ENCODE assay signal across 14 mouse cellular contexts in the genomic region with DNA sequence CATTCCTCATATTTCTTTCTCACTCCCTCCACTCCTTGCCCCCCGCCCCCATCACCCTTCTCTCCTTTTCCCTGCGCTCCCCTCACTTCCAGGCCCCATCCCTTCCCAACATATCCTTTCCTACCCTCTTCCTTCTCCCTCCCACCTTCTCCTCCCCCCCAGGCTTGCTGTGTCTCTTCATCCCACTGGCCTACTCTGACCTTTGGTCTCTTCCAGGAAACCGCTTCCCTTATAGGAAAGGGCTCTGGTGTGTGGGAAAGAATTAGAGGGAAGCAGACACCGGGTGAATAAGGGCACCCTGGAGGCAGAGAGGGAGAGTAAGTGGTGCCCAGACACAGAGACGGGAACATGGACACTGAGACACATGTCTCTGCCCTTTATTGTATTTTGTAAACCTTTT. TPM values are rescaled to one million over a fixed set of nuclear protein-coding genes. Genes with fewer than 3 reads are reported as not detected.
DNase-seq lines count a peak whose midpoint lies in the region; ATAC-seq and TF ChIP-seq lines count a peak whose summit lies in the region.
"Had no signal": no experiment of that assay in that cellular context is flagged by ENCODE, and none has a peak within 500 bp of the region (broad histone marks: within the 10 kb centered on the region; RNA-seq: fewer than 3 reads in every experiment).

No protein-coding gene starts in this region.

- no peaks in the 10 kb centered on the region for H3K27me3 ChIP-seq in kidney, adult 2 months (replicated peaks; ENCODE audit: control insufficient read depth, insufficient read depth, low read length)
- H3K27me3 ChIP-seq in CH12.LX (replicated peaks): no peaks in the 10 kb centered on the region
- H3K27me3 ChIP-seq in limb, embryonic 13.5 days: no peaks in the 10 kb centered on the region

- H3K9me3 ChIP-seq in CH12.LX (replicated peaks; ENCODE audit: low read length): no peaks in the 10 kb centered on the region
- H3K9me3 ChIP-seq in ES-E14 (ENCODE audit: control insufficient read depth, insufficient read depth, low read depth, low read length): no peaks in the 10 kb centered on the region
- no peaks in the 10 kb centered on the region for H3K9me3 ChIP-seq in limb, embryonic 13.5 days

- no peak for TF ChIP-seq EP300 in CH12.LX (IDR thresholded peaks at IDR 0.05; ENCODE audit: low read length)

- H3K4me1 ChIP-seq in kidney, adult 2 months (ENCODE audit: control insufficient read depth, insufficient read depth, low read length): peaks cover 10% of the 10 kb centered on the region; the same call in 1 of the 2 replicates
- H3K4me1 ChIP-seq in CH12.LX (ENCODE audit: control insufficient read depth in 1 of 2, insufficient read depth in 2 of 2) (peaks cover 17 to 55% of the 10 kb centered on the region in 2 experiments), ES-E14 (ENCODE audit: control insufficient read depth in 2 of 2, insufficient read depth in 2 of 2, low read length in 2 of 2, poor library complexity in 1 of 2) (peaks cover 7 to 12% of the 10 kb centered on the region in 2 experiments; a peak in 3 of 4 replicates)
- H3K4me1 ChIP-seq in limb, embryonic 13.5 days: peaks cover 28% of the 10 kb centered on the region

- no peak for TF ChIP-seq RAD21 in CH12.LX (IDR thresholded peaks at IDR 0.05; ENCODE audit: low read depth, low read length)

- peaks cover 84% of the 10 kb centered on the region for H3K79me2 ChIP-seq in CH12.LX (replicated peaks; ENCODE audit: control insufficient read depth, extremely low read depth, insufficient read depth, poor library complexity, severe bottlenecking)

- no peak for TF ChIP-seq CTCF in kidney, adult 2 months (conservative IDR thresholded peaks at IDR 0.05; ENCODE audit: insufficient read depth, insufficient read length, low read depth, low read length)
- TF ChIP-seq CTCF in CH12.LX (conservative IDR thresholded peaks at IDR 0.05 in 1 of 2, IDR thresholded peaks at IDR 0.05 in 1 of 2; ENCODE audit: low read depth in 2 of 2, low read length in 2 of 2): no peak

- WGBS in kidney, adult 2 months: 51% methylated on average over 5 of the region's 5 CpGs
- 73% methylated on average over 5 of the region's 5 CpGs for WGBS in limb, embryonic 13.5 days

- no peak for TF ChIP-seq POLR2A in kidney, adult 2 months (IDR thresholded peaks at IDR 0.05; ENCODE audit: low read depth, low read length)
- TF ChIP-seq POLR2A in CH12.LX (IDR thresholded peaks at IDR 0.05; ENCODE audit: low read depth, low read length): no peak

- peak overlapping the region; percentile 90 for H3K4me2 ChIP-seq in CH12.LX (ENCODE audit: insufficient read depth, low read depth, poor library complexity, severe bottlenecking)
- peak overlapping the region; percentile 91; the same call in 1 of the 2 replicates for H3K4me2 ChIP-seq in limb, embryonic 13.5 days (replicated peaks)

- H3K27ac ChIP-seq in kidney, adult 2 months (ENCODE audit: insufficient read depth, low read depth, low read length): no peak overlapping the region
- no peak overlapping the region for H3K27ac ChIP-seq in CH12.LX (ENCODE audit: insufficient read depth, low read depth)
- no peak overlapping the region for H3K27ac ChIP-seq in ES-E14 (ENCODE audit: insufficient read depth, low read depth, low read length, poor library complexity, severe bottlenecking)
- H3K27ac ChIP-seq in limb, embryonic 13.5 days: no peak overlapping the region
- H3K27ac ChIP-seq: left cerebral cortex, adult 2 months had no signal

- DNase-seq in kidney, adult 2 months: peak; percentile 51
- DNase-seq in kidney, adult 9 months: no peak
- DNase-seq in CH12.LX (ENCODE audit: extremely low read depth): no peak
- no peak for DNase-seq in ES-E14 (ENCODE audit: low read depth, low spot score)
- DNase-seq in right cerebral cortex, postnatal 10 days (ENCODE audit: low spot score in 2 of 2): no peak
- DNase-seq in right cerebral cortex, postnatal 4 days: no peak
- no peak for DNase-seq in gastrocnemius, postnatal 25 days
- DNase-seq: cerebellum, adult 11 months; kidney, postnatal 25 days; lung, postnatal 14 days; thymus, adult 18-20 months had no signal

- in situ Hi-C loops in CH12.LX (cut with MboI; ENCODE audit: low pct_ligation_motif_present, low pct_unique_long_range_greater_than_20kb, low sequenced_read_pairs) (no loop called here), ES-E14 (cut with MboI; ENCODE audit: low sequenced_read_pairs in 2 of 2, unreplicated experiment in 2 of 2) (no loop called here)

- H3K9ac ChIP-seq in CH12.LX (ENCODE audit: insufficient read depth, low read depth): peak overlapping the region; percentile 93; the same call in 1 of the 2 replicates
- H3K9ac ChIP-seq in ES-E14 (ENCODE audit: insufficient read depth, low read depth, low read length, poor library complexity, severe bottlenecking): peak overlapping the region; percentile 44; the same call in 1 of the 2 replicates
- H3K9ac ChIP-seq in limb, embryonic 13.5 days: 0 out of 2 replicates have a peak overlapping the region, but pooled peaks have one; percentile 13

- ATAC-seq in limb, embryonic 13.5 days (ENCODE audit: low FRiP score, low read depth): no peak

- H3K4me3 ChIP-seq in kidney, adult 2 months (ENCODE audit: insufficient read depth, low read depth, low read length): no peak overlapping the region
- H3K4me3 ChIP-seq in CH12.LX (replicated peaks in 1 of 3; ENCODE audit: low read depth in 2 of 3, low read length in 2 of 3, poor library complexity in 1 of 3): peak overlapping the region in 2 of 3 experiments; percentile 75 to 86
- H3K4me3 ChIP-seq in ES-E14 (ENCODE audit: insufficient read depth in 1 of 2, low read depth in 1 of 2, low read length in 2 of 2, poor library complexity in 1 of 2, severe bottlenecking in 1 of 2): peak overlapping the region; percentile 11 to 86
- peak overlapping the region; percentile 89 for H3K4me3 ChIP-seq in limb, embryonic 13.5 days

- H3K36me3 ChIP-seq in kidney, adult 2 months (ENCODE audit: control insufficient read depth, insufficient read depth, low read length): no peaks in the 10 kb centered on the region
- H3K36me3 ChIP-seq in CH12.LX (replicated peaks in 1 of 2; ENCODE audit: control insufficient read depth in 1 of 2, insufficient read depth in 1 of 2, low read length in 1 of 2) (peaks cover 42 to 57% of the 10 kb centered on the region in 2 experiments), ES-E14 (ENCODE audit: control insufficient read depth, insufficient read depth, low read length, poor library complexity, severe bottlenecking) (peaks cover 17% of the 10 kb centered on the region)
- peaks cover 33% of the 10 kb centered on the region for H3K36me3 ChIP-seq in limb, embryonic 13.5 days

- dilution Hi-C loops in CH12.LX (cut with MboI; ENCODE audit: extremely low pct_ligation_motif_present, extremely low pct_unique_long_range_greater_than_20kb, low sequenced_read_pairs): no loop called here

TF ChIP-seq in CH12.LX, 34 proteins besides CTCF, POLR2A, EP300 and RAD21:
- TF ChIP-seq USF2 (conservative IDR thresholded peaks at IDR 0.05; ENCODE audit: low read depth, low read length) (no peak), JUND (conservative IDR thresholded peaks at IDR 0.05; ENCODE audit: low read depth, low read length) (no peak), MEF2A (IDR thresholded peaks at IDR 0.05; ENCODE audit: borderline replicate concordance, low read depth, low read length) (no peak)

TF ChIP-seq in ES-E14, 5 proteins besides CTCF, POLR2A, EP300 and RAD21:
- no peak for TF ChIP-seq CHD2 (IDR thresholded peaks at IDR 0.05; ENCODE audit: low read depth, low read length)
- no peak for TF ChIP-seq ZNF384 (IDR thresholded peaks at IDR 0.05; ENCODE audit: low read depth, low read length)
- TF ChIP-seq MAFK (IDR thresholded peaks at IDR 0.05; ENCODE audit: insufficient read depth, low read depth, low read length): no peak
- TF ChIP-seq HCFC1 (IDR thresholded peaks at IDR 0.05; ENCODE audit: borderline replicate concordance, insufficient read depth, low read length): no peak
- TF ChIP-seq ZC3H11A (IDR thresholded peaks at IDR 0.05; ENCODE audit: borderline replicate concordance, low read depth, low read length): no peak
TF ChIP-seq in ES-E14: peak in this region for 0.

RNA-seq across cellular contexts. Expression of gene Yars, which starts 2.1 kb away (rescaled TPM):
- 16.3 and 17.4 TPM in 2 replicates for polyA plus RNA-seq in kidney, adult 2 months (2012; rRNA removed)
- total RNA-seq in CH12.LX (2012; rRNA removed) (128 and 180 TPM in 2 replicates), CH12.LX (2014; rRNA removed) (96.1 and 96.3 TPM in 2 replicates), ES-E14 (2012; rRNA removed) (125 and 136 TPM in 2 replicates)
- 207 and 220 TPM in 2 replicates for polyA plus RNA-seq in CH12.LX (2012; ENCODE audit: insufficient read length, low read depth)
- polyA plus RNA-seq in limb, embryonic 13.5 days (2015; fragmentation: Nextera tagmentation; extraction: Ambion mirVana): 79.1 and 80.4 TPM in 2 replicates
- total RNA-seq in gastrocnemius, postnatal 25 days (2021): 10 to 100 TPM; 31.7 to 34.2 TPM

RNA-seq across cellular contexts. Expression of gene S100pbp, which starts 2.2 kb away (rescaled TPM):
- 12.6 and 13.6 TPM in 2 replicates for polyA plus RNA-seq in kidney, adult 2 months (2012; rRNA removed)
- 22.5 and 23.1 TPM in 2 replicates for total RNA-seq in CH12.LX (2012; rRNA removed)
- total RNA-seq in CH12.LX (2014; rRNA removed): 43.6 and 44.7 TPM in 2 replicates
- polyA plus RNA-seq in CH12.LX (2012; ENCODE audit: insufficient read length, low read depth): 35.8 and 43.6 TPM in 2 replicates
- 25.5 and 25.7 TPM in 2 replicates for total RNA-seq in ES-E14 (2012; rRNA removed)
- polyA plus RNA-seq in limb, embryonic 13.5 days (2015; fragmentation: Nextera tagmentation; extraction: Ambion mirVana): 25.6 and 30.1 TPM in 2 replicates
- total RNA-seq in gastrocnemius, postnatal 25 days (2021): 1 to 10 TPM; 3.5 to 4.0 TPM

RNA-seq across cellular contexts. Expression of gene Fndc5, which starts 54.9 kb away (rescaled TPM):
- 2.6 and 3.3 TPM in 2 replicates for polyA plus RNA-seq in kidney, adult 2 months (2012; rRNA removed)
- total RNA-seq in CH12.LX (2012; rRNA removed) (0.17 and 0.21 TPM in 2 replicates), CH12.LX (2014; rRNA removed) (0.08 TPM in 1 of 2 replicates, not detected in the other), ES-E14 (2012; rRNA removed) (1.2 and 1.5 TPM in 2 replicates)
- 0.26 and 0.33 TPM in 2 replicates for polyA plus RNA-seq in CH12.LX (2012; ENCODE audit: insufficient read length, low read depth)
- 20.0 and 21.3 TPM in 2 replicates for polyA plus RNA-seq in limb, embryonic 13.5 days (2015; fragmentation: Nextera tagmentation; extraction: Ambion mirVana)
- 10 to 100 TPM; 71.5 to 93.0 TPM for total RNA-seq in gastrocnemius, postnatal 25 days (2021)
- total RNA-seq: neutrophil, adult 5-6 weeks had no signal

Comparison
In these comparisons a context has a peak if more than half of its experiments do, and no peak if none do; other contexts are left out.
1. H3K9ac ChIP-seq: peak in every context shown above with its lines; median percentile 93 in CH12.LX; 44 in ES-E14; 13 in limb, embryonic 13.5 days.
2. RNA of gene Fndc5, which starts 54.9 kb away (total RNA-seq): 71.5 to 93.0 TPM in gastrocnemius, postnatal 25 days; 1.2 to 1.5 TPM in ES-E14 and 0.08 to 0.21 TPM in CH12.LX; every median in the first group is over 10 times any median in the second.